Mouse (Mus musculus): Measurements from ENCODE around the gene Srgap1. TPM values are rescaled to one million over a fixed set of nuclear protein-coding genes. Genes with fewer than 3 reads are reported as not detected.

The Srgap1 gene
- total RNA-seq, 2 experiments from 2014 or later, result 11.9 to 13.2 TPM

DNA sequence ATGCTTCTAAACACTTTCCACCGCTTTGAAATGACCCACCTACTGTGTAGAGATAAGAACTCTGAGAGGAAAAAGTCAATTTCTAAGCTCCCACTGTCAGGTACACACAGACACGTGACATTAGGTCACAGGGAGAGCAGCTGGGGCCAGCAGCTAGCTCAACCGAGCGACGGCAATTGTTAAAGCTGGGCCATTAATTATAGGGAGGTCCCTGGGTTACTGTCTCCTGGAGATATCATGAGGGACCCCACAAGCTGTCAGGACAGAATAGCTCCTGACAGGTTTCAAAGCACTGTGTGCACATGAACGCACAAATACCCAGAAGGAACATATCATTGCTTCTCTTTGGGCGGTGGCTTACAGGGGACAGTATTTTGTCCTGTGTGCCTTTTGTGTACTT is 229.1 kb downstream of the Srgap1 start:
- DNase-seq, result no peak

- DNase-seq, result no peak
Measured at GRCm38 (mm10) chr10:121807771-121808170, 239.3 kb downstream of the Srgap1 start.

DNA sequence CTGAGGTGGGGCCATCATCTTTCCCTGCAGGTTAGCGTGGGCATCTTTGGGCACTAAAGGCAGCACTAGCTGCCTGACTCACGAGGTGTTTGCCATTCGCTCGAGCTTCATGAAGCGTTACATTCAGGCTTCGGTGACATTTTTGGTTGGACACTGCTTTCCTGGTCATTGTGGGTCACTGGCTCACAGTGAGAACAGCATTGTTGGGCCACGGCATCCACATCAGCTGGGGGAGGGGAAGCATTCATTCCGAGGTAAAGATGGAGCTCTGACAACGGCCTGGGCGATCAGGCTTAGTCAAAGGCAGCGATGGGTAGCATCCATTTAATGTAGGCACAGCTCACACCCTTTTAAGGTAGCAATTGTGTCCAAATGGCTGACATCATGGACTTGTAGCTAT is 240.3 kb downstream of the Srgap1 start:
- DNase-seq, result no peak

- no peak for DNase-seq
Measured at GRCm38 (mm10) chr10:121805933-121806341, 241.2 kb downstream of the Srgap1 start.

DNA sequence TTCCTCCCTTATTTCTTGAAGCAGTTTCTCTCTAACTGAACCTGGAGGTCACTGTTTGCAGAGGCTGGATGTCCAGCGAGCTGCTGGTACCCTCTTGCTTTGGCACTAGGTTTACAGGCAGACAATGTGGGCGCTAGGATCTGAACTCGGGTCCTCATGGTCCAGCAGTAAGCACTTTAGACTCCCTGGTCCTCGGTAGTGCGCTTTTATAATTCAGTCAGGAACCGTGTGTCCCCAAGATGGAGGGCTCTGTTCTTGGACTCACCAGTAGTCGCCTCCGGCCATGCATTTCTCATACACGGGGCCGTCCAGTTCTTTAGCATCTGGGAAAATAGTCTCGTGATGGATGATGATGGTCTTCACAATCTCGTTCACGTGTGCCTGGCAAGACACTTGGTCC is 242.6 kb downstream of the Srgap1 start:
- no peak for DNase-seq

GRCm38 (mm10) chr10:121800041-121800440 is 247.1 kb downstream of the Srgap1 start:
- no peak for DNase-seq

GRCm38 (mm10) chr10:121796027-121796802 is 250.9 kb downstream of the Srgap1 start:
- DNase-seq, result no peak

GRCm38 (mm10) chr10:121794486-121794885 is 252.6 kb downstream of the Srgap1 start:
- no peak for DNase-seq

- no peak for DNase-seq
Measured at GRCm38 (mm10) chr10:121792661-121793060, 254.5 kb downstream of the Srgap1 start.

- no peak for DNase-seq
Measured at GRCm38 (mm10) chr10:121790078-121790477, 257.0 kb downstream of the Srgap1 start.

DNA sequence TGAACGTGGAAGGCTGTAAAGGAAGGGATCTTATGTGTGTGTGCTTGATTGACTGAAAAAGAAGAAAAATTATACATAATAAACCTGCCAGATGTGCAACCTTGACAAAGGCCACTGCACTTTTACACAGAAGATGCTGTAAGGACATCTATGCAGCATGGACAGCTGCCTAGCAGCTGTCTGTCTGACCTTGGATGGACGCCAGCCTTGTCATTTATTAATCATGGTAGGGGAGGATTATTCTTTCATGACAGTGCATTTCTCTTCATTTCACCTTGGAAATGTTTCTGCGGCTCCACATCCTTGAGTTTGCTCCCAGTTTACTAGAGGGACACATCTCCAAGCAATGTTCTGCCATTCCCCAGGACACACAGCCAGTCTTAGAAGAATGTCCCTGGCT is 258.6 kb downstream of the Srgap1 start:
- DNase-seq, result no peak

DNA sequence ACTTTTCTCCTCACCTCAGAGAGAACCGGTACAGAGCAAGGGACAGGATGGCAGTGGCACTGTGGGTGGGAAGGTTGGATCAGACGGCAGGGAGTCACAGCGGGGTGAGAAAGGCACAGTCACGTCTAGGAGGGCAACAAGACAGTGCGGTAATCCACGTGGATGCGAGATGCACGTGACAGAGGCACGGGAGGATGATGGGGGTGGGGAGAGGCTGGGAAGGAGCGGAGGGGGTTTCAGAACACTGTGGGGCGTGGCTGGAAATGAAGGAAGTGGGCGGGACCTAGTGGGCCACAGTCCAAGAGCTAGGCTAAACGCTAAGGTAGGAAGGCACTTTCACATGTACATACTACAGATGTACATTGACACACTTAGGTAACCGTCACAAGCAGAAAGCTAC is 266.0 kb downstream of the Srgap1 start:
- DNase-seq, result peak; percentile 34

- DNase-seq, result no peak
Measured at GRCm38 (mm10) chr10:121775990-121776389, 271.1 kb downstream of the Srgap1 start.

DNA sequence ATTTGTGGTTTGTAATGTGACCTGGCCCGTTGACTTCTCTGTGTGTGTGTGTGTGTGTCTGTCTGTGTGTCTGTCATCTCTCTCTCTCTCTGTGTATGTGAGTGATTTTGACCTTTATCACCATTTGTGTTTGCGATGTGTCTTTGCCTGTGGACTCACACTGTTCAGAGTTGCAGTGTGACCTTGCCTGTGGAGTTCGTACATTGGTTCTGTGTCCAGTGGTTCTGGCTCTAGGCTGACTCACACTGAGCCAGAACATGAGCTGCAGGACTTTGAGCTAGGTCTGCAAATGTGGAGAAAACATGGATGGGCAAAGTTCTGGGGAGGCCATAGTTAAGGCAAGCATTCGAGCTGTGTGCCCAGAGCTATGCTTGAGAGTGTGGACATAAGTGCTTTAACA is 273.3 kb downstream of the Srgap1 start:
- DNase-seq, result no peak

DNA sequence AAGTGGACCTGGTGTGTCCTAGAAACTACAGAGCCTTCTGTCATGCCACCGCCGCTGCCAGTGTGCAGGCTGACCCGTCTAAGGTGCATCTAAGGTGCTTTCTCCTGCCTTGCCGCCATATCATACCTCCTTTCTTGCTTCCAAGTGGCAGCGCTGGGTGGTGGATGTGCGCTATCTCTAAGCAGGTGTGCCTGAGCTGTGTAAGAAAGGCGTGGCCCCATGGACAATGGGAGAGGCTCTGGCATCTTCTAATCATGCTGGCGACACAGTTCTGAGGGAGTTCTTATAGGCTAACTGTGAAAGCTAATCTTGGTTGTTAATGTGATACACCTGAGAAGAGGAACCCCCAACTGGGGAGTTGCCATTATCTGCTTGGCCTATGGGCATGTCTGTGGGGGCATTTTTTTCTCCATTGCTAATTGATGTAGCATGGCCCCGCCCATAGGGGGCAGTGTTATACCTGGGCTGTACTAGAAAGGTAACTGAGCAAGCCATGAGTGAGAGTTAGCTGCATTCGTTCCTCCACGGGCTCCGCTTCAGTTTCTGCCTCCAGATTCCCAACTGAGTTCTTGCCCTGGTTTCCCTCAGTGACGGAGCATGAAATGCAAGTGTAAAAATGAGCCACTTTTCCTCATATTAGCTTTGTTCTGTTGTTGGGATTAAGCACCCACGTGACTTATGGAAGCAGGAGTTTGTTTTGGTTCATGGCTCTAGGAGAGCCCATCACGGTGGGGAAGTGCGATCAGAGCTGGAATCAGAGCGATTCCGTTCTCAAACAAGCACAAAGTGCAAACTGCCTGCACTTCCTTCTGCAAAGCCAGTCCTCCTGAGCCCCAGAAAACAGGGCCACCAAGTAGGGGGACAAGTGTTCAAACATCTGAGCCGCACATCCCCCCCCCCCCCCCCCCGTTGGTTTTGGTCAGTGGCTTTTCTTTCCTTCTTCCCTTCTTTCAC is 276.2 kb downstream of the Srgap1 start:
- DNase-seq, result peak; percentile 25

DNA sequence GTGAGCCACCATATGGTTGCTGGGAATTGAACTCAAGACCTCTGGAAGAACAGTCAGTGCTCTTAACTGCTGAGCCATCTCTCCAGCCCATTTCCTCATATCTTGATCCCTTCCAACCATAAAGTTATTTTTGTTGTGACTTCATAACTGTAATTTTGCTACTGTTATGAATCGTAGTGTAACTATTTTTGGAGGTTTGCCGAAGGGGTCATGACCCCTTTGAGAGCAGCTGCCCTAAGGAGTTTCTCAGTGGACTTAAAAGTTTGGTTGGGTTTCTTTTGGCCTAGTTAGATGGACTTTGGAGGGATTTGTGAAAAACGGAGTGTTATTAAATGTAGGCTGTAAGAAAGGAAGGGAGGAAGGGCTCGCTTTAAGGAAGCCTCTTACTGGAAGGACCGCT is 277.4 kb downstream of the Srgap1 start:
- no peak for DNase-seq

- DNase-seq, result peak; percentile 39
Measured at GRCm38 (mm10) chr10:121767295-121767694, 279.8 kb downstream of the Srgap1 start.

- DNase-seq, result no peak
Measured at GRCm38 (mm10) chr10:121765174-121766057, 281.7 kb downstream of the Srgap1 start.

DNA sequence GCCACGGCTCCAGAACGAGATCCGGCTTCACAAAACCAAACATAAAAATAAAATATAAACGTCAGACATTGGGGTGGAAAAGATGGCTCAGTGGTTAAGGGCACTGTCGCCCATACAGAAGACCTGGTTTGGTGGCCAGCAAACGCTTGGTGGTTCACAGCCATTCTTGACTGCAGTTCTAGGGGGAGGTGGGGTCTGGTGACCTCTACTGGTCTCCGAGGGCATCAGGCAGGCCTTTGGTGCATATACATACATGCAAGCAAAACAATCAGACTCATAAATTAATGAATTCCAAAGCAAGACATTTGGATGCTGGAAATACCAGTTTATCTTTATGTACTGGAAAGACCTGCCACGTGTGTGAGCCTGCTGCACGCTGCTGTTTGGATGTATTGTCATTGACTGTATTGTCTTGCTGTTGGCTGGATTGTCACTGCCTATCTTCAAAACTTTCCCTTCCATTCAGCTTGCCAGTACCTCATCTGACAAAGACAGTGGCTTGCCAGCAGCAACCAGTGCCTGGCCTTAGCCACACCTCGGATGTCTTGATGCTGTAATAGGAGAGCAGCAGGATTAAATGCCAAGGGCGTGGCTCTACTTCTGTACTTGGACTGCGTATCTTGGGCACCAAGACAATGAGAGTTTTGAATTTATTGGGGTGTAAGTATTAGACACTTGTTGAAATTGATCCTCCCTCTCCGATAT is 282.5 kb downstream of the Srgap1 start:
- DNase-seq, result no peak

DNA sequence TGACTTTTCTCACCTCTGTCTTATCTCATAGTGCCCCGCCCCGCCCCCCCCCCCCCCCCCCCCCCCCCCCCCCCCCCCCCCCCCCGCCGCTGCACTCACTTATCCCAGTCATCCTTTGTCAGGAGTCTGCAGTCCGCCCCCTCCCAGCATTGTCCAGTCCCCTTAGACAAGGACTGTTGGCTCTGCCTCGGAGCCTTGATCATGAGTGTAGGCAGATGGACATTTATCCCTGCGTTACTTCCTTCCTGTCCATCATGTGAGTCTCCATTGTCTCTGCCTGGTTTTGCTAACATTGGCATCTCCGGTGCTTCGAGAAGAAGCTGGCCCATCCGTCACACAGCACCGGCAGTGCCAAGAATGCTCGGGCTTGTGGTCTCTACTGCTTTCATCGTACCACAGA is 283.9 kb downstream of the Srgap1 start:
- DNase-seq, result no peak

DNA sequence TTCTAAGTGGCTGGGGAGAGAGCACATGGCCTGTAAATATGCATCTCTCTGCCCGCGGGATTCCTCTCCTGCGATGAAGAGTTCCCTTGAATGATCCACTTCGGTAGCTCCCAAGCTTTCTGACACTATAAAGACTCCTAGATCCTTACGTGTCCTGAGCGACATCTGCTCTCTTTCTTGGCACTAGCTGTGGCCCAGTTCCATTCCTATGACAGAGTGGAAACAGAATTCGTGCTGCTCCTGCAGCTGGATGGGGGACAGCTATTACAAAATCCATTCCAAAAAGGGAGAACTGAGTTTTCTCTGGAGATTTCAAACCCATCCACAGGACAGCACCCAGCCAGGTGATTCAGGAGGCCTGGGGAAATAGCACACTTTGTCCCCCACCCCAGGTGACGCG is 285.0 kb downstream of the Srgap1 start:
- peak; percentile 16 for DNase-seq

GRCm38 (mm10) chr10:121759095-121759494 is 288.0 kb downstream of the Srgap1 start:
- DNase-seq, result no peak

Measured in heart, postnatal 4 days (tissue).